Mouse (Mus musculus) CD4-positive, CD25-positive, alpha-beta regulatory T cell, adult 9 weeks (primary cell): ENCODE measurements around the gene Gsc2. TPM values are rescaled to one million over a fixed set of nuclear protein-coding genes. Genes with fewer than 3 reads are reported as not detected.

Experiments
- polyA plus RNA-seq: library from polyadenylated mRNA; unstranded; fragments of 100-300 nt; shearing (Covaris generic); gene quantifications from one replicate; pipeline ENCODE4 v1.2.1, GENCODE M21; 2017

Gsc2 gene
- not detected for polyA plus RNA-seq

DNA sequence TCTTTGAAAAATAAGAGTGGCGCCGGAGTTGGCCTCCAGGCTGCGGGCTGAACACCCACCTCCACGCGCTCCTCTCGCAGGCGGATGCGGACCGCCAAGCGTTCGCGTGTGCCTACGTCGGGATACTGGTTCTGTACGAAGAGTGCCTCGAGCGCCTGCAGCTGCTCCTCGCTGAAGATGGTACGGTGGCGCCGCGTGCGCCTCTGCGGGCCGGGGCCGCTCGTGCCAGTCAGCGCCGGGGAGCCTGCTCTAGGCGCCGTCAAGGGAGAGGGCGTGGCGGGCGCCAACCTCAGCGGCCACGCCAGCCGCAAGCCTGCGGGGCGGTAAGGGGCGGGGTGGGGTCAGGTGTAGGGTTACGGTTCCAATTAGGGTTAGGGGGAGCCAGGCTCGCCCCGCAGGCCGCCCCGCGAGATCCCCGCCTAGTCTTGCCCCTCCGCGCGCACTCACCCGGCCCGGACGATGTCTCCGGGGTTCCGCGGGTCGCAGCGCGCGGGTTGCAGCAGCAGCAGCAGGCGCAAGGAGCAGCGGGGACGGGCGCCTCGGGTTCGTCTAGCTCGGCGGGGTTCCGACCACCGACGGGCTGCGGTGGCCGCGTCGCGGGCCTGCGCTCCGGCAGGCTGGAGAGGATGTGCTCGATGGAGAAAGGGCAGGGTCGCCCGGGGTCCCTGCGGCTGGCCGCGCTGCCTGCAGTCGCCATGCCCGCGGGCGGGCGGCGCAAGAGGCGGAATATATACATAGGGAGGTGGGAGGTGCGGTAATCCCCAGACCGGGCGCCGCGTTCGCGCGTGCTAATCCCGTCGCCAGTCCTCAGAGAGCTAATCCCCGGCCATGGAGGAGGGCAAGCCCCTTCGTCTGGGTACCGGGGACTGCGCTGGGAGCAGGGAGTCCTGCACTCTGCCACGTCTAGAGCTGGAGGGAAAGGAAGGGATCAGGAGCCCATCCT is at the start of gene Gsc2:
Gene Gsc2, minus strand, starts transcription at position 753 of the 943 bp plus-strand sequence.

DNA sequence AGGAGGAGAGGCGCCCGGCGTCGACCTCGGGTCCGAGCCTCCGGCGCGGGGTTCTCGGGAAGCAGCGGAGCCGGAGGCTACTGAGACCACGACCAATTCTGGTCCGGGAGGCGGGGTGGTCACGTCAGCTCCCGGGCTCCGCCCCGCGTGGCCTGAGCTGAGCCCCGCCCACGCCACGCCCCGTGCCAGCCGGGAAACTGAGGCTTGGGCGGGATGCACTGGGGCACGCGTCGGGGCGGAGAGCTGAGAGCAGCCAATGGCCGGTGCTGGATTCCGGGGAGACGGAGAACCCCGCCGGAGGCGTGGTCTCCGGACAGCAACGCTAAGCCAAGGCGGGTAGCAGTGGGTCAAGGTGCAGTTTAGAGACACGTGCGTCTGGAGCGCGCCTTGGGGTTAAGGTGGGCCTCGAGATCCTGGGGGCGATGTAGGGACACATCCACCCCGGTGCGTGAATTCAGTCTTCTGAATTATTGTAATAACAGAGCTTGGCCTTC is 13.3 kb upstream of the Gsc2 start, which contains the start of gene Slc25a1:
Gene Slc25a1, minus strand, starts transcription at position 133 of the 494 bp plus-strand sequence.

GRCm38 (mm10) chr16:17911052-17911595 is 3.7 kb downstream of the Gsc2 start, which contains the start of gene Ess2:
TSS of gene Ess2 (minus strand) at chr16:17911348.

DNA sequence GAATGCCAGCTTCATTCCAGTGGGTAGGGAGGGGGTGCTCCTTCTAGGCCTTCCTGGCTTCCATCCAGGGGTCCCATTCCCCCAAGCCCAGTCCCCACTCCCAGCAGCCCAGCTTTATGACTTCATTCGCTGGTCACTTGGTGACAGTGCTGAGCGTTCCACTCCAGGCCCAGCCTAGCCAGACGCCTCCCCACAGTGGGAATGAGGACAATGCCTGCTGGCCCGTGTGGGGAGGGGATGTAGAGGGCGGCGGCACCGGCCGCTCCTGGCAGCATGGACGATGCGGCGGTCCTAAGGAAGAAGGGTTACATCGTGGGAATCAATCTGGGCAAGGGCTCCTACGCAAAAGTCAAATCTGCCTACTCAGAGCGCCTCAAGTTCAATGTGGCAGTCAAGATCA is 16.4 kb downstream of the Gsc2 start, which contains the start of the genes Dgcr2 and Tssk2:
Gene Dgcr2, minus strand, starts transcription at position 101 of the 400 bp plus-strand sequence.
Gene Tssk2, plus strand, starts transcription at position 176 of the 400 bp plus-strand sequence.

DNA sequence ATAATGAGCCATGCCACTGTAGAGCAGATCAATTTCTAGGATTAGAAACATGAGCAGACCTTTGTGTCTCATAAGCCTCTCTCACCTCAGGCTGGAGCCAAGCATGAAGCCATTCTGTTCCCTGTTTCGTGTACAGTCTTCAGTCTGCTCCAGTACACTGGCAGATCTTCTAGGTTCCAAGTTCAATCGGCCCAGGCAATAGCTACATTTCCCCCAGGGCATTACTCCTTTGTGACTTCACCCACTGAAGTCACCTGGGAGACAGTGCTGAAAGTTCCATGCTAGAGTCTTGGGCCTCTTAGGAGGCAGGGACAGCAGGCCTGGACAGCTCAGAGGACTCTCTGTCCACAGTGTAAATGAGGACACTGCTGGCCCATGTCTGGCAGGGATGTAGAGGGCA is 20.9 kb downstream of the Gsc2 start, which contains the start of gene Tssk1:
Gene Tssk1, plus strand, starts transcription at position 301 of the 400 bp plus-strand sequence.

GRCm38 (mm10) chr16:17891567-17891959 is 23.3 kb downstream of the Gsc2 start, which contains the start of gene Gm20518:
TSS of gene Gm20518 (minus strand) at chr16:17891671.

Other genes starting within 250 kb of the Gsc2 start
- 153 TPM for gene Med15, start 182.2 kb downstream of the Gsc2 start, polyA plus RNA-seq
- gene Klhl22, start 155.4 kb downstream of the Gsc2 start, polyA plus RNA-seq = 19.5 TPM
- not detected for gene Scarf2, start 117.8 kb downstream of the Gsc2 start, polyA plus RNA-seq
- not detected for gene B830017H08Rik, start 81.9 kb downstream of the Gsc2 start, polyA plus RNA-seq
- gene Car15, start 76.7 kb downstream of the Gsc2 start, polyA plus RNA-seq = 3.8 TPM
- gene Gm20518, start 23.4 kb downstream of the Gsc2 start, polyA plus RNA-seq = 0.32 TPM
- gene Tssk1, start 20.8 kb downstream of the Gsc2 start, polyA plus RNA-seq = not detected
- gene Dgcr2, start 16.5 kb downstream of the Gsc2 start, polyA plus RNA-seq = 51.8 TPM
- 0.26 TPM for gene Tssk2, start 16.4 kb downstream of the Gsc2 start, polyA plus RNA-seq
- 75.4 TPM for gene Ess2, start 3.7 kb downstream of the Gsc2 start, polyA plus RNA-seq
- 16.0 TPM for gene Slc25a1, start 13.2 kb upstream of the Gsc2 start, polyA plus RNA-seq
- gene Vpreb2, start 65.4 kb upstream of the Gsc2 start, polyA plus RNA-seq = not detected
- gene Dgcr6, start 137.8 kb upstream of the Gsc2 start, polyA plus RNA-seq = 30.9 TPM
- 6.0 TPM for gene Prodh, start 175.1 kb upstream of the Gsc2 start, polyA plus RNA-seq
- not detected for gene Rtn4r, start 212.6 kb upstream of the Gsc2 start, polyA plus RNA-seq